Mouse (Mus musculus) urinary bladder, postnatal 36 days (tissue): ENCODE data around the gene Fgb.

Experiments
- DNase-seq, 2 experiments: peaks; one replicate each; pipeline ENCODE4 v3.0.0; 2022; ENCODE audit warnings: low spot score in 2 of 2, mixed read lengths in 1 of 2

The Fgb gene

DNA sequence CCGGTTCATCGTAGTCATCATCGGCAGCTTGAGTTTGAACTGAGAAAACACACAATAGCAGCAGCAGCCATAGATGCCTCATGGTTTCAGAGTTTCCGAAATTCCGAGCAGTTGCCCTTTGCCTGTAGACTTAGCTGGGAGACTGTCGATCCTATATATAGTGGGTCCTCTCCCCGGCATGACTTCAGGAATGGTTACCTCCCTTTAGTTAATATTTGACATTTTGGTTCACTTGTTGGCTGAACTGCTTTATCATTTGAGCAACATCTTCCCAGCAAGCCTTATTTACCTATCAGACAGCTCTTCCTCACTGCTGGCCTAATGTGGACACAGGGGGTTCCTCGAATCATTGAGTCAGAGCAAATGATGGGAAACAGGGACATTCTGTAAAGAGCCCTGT lies at the start of gene Fgb:
Gene Fgb, minus strand, starts transcription at position 184 of the 400 bp plus-strand sequence.
- no peak for DNase-seq

DNA sequence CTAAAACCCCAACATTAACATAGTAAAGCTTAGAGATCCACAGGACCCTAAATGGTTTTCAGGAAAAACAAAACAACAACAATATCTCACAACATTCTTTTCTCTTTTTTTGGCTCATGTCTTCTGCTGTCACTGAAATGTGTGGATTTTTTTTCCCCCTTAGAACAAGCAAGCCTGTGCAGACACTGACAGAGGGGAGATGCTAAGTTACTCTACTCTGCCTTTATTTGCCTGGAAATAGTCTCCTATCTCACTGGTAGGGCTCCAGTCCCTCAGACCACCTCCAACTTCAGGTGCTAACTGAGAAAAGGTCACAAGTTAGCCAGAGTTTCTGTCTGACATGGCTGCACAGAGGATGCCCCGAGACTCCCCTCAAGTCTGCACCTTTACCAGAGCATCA lies 49.5 kb upstream of the Fgb start:
- no peak for DNase-seq

DNA sequence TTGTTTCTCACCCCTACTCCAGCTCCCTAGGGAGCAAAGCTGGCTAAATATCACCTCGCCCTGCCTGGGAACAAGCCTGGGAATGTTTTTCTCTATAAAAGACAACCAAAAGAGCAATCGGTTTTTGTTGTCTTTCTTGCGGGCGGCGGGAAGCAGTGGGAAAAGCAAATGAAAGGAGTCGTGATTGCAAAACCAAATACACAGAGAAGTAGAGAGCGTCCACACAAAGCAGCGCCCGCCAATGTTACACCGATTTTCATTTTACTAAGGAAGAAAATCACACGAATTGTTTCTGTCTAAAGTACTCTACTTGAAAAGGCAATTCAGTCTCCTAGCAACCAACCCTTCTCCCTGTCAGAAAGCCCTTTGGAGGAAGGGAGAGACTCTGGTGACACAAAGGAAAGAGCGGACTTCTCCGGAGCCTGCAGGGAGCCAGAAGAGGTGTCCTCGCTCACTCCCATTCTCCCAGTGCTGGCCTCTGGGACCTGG lies 48.9 kb upstream of the Fgb start:
- no peak for DNase-seq

DNA sequence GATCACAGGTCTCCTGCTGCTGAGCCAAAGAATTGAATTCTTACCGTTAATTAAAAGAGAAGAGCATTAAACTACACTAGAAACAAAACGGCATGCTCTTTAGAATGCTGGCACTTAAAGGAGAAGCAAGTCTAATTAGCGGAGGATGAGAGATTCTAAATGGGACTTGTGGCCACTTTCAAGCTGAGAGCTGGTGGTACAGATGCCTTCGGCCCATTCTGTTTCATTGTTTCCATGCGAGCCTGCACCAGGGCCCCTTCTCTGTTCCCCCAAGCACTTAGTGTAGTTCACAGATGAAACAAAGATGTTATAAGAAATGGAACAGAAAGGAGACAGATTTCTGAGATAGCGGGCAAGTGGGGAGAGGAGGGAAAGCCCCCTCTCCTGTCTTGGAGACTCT lies 47.9 kb upstream of the Fgb start:
- no peak for DNase-seq

DNA sequence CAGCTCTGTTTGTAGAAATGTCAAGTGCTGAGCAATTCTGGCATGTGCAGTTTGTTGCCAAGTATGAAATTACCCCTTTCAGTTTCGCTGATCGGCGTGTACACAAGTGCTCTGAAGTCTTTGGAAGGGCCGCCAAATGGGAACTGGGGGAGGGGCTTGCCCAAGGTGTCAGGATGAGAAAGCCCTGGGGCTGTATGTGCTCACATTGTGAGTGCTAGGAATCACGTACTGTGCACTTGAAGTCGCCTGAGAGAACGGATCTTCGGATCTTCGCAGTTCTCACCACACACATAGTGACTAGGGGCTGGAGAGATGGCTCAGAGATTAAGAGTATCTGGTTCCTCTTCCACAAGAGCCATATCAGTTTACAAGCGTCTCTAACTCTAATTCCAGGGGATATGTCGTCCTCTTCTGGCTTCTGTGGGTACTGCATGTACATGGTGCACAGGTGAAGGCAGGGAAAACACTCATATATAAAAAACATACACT lies 30.9 kb upstream of the Fgb start:
- peak; percentile 42 to 56 for DNase-seq

DNA sequence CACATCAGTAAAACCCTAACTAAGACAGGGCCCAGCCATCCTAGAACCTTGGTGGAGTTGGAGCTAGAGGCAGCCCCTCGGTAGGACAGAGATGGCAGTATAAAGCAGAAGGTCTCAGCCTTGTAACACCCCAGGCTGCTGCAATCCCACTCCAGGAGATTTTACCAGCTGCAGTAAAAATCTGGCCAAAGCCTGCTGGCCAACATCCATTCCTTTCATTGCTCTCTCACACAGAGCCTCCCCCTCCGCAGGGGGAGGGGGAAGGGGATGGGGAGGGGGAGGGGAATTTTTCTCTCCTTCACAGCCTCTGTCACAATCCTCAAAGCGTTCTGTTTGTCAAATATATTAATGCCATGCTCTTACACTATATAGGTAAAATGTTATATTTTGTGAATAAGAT lies 26.9 kb upstream of the Fgb start:
- peak in 1 of 2 experiments; percentile 13 for DNase-seq

DNA sequence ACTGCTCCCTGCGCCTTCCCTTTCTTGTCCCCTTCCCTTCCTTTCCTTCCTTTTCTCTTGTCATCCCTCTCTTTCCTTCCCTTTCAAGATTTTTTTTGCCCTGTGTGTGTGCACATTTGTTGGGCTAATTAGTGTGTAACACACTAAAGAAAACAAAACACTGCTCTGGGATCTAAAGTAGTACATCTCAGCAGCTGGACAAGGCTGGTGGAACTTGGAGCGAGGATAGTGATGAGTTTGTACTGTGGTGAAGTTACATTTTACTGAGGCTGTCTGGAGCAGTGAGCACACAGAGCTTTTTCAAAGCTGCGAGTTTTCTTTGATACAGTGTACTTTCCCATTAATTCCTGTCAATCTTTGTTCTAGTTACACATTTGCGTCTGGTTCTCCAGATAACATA lies 20.6 kb upstream of the Fgb start:
- no peak for DNase-seq

DNA sequence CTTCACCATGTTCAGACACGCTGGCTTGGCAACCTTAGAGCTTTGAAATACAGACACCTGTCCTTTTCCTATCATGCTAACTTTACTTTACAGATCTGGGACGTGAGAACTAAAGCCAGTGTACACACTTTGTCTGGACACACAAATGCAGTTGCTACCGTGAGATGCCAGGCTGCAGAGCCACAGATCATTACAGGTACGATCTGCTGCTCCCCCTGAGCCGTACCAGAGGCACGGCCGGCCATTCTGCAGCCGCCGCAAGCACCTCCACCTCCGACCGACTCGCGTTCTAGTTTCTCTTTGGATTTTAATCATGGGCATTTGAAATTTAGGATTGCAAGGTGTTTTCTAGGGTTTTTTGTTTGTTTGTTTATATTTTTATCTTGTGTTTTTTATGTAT lies 19.2 kb upstream of the Fgb start:
- DNase-seq, result no peak

DNA sequence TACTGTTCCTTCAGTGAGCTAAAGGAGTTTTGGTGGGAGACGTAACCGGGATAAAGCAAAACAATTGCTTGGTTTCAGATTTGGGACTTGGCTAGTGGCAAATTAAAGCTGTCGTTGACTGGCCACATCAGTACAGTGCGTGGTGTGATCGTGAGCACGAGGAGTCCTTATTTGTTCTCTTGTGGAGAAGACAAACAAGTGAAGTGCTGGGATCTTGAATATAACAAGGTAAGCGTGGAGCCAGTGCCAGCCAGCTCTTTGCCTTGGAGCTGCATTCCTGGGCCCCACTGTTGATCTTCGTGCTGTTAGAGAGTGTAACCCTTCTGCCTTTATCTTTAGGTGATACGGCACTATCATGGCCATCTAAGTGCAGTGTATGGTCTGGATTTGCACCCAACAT lies 18.3 kb upstream of the Fgb start:
- DNase-seq, result no peak

DNA sequence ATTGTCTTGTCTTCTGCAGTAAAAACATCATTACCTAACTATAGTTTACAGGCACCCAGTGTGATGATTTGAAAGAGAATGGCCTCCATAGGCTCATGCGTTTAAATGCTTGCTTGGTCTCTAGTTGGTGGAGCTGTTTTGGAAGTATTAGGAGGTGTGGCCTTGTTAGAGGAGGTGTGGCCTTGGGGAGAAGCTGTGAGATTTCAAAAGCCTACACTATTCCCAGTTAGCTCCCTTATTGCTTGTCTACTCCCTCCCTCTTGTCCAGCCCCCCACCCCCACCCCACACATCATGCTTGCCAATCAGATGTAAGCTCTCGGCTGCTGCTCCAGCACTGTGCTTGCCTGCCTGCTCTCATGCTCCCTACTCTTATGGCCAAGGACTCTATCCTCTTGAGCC lies 7.4 kb upstream of the Fgb start:
- DNase-seq, result no peak

DNA sequence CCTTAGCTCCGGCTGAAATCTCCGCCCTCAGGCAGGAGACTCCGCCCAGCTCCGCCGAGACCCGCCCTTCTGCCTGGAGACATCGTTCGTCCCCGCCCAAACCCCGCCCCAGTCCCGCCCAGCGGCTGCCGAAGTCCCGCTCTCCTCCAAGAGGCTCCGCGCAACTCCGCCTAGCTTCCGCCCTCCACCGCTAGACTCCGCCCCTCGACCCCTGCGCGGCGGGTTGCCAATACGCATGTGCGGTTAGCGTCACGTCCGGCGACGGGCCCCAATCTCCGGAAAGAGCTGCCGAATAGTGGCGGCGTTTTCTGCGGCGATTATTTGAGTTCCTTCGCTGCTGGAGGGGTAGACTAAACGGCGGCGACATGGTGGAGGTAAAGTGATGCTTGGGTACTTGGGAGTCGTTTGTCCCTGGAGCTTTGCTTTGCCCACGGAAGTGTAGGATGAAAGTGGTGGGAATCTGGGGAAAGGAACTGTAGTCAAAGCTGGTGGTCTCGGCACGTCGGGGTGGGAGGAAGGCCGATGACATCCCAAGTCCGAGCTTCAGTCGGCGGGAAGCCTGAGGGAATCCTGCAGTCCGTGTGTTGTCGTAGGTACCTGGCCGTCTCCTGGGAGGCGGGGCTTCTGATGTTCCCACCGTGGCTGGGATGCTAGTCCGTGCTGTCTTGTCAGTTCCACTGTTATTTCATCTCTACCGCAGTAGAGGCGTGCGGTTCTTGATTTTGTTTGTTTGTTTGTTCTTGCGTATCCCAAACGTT lies 5.8 kb upstream of the Fgb start, which contains the start of gene Plrg1:
Gene Plrg1, plus strand, starts transcription at position 242 of the 758 bp plus-strand sequence.
- DNase-seq, result peak; percentile 98 to 99

DNA sequence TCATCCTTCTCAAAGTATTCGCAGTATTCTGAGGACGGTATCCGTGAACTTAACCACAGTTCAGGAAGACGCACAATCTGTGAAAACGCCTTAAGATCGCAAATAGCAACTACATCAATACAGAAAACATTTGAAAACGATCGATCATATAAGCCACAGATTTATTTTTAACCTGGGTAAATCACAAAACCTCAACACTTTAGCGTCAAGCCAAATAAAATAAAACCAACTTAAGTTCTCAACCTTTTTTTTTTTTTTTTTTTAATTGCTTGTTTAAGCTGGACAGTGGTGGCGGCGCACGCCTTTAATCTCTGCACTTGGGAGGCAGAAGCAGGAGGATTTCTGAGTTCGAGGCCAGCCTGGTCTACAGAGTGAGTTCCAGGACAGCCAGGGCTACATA lies 5.1 kb upstream of the Fgb start:
- DNase-seq, result no peak

DNA sequence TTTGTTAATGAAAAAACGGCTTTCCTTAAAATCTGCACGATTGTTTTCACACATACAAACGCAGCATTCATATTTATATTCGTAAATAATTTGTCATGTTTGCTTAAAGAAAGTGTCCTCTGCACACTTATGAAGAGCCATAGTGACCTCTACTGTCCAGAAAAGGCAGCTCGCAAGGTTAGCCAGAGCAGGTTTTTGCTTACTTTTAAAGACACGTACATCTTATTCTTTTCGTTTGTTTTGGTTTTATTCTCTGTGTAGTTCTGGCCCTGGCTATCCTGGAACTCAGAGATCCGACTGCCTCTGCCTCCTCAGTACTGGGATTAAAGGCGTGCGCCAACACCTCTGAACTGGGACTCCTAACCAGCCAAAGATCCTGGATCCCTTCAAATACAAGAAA lies 4.1 kb upstream of the Fgb start:
- peak in 1 of 2 experiments; percentile 5 for DNase-seq

DNA sequence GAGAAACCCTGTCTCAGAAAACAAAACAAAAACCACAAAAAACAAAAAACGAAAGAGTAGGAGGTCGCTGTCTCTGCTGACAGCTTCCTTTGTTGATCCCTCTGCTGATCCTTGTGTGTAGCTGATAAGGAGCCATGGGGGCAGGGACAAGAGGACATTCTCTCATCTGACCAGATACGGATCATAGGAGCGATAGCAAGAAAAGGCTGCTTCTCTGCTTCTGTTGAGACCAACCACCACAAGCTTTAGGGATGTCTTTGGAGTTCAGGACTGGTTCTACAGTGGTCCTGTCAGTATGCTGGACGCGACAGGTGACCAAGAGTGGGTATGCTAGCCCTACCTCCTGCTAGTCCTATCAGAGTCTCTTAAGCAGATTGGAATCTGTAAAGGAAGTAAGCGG lies 3.5 kb upstream of the Fgb start:
- no peak for DNase-seq

DNA sequence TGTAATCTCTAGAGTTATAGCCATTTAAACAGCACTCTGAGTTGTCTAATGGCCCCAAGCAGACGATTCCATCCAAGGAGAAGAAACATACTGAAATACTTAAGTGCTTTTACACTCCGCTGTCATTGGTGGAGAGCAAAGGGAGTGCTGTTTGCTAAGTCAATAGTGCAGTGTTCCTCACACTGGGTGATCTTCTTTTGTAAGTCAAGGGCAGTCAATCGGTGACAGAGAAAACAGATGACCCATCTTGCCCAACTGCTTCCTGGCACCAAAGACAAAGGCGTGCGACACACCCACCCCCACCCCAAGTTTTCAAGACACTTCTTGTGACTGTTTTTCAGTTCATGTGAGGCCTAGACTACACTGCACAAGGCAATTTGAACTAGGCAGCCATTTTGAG lies 2.4 kb upstream of the Fgb start:
- no peak for DNase-seq

DNA sequence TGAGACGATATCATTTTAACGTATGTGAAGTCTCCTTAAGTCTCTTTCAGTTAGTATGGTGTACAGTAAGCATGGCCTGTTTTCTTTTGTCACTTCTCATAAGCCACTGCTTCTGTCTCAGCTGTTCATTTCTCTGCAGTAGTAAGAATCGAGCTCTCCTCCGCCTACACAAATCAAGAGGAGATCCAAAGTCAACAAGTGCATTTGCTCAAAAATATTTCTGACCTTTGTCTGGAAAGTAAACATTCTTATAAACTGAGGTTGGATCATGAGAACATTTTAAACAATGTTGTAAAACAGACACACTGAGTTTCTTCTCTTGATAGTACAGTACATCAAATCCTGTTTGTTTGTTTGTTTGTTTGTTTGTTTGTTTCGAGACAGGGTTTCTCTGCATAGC lies 998 bp upstream of the Fgb start:
- DNase-seq, result no peak

DNA sequence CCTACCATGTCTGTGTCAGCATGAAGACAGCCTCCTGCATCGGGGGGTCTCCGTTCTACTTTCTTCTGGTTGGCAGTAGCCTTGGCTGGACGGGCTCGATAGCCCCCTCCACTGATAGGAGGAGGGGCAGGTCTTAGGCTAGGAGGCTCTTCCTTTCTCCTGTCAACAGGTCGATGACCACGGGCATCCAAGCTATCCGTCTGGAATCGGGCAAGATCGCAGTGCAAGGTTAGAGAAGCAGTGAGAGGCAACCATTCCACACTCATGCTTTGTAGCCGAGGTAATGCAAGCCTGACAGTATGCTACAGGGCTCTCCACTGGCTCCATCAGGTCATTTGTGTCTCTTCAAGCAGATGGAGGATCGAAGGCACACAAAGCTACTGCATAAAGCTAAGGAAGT lies 3.0 kb downstream of the Fgb start:
- no peak for DNase-seq

DNA sequence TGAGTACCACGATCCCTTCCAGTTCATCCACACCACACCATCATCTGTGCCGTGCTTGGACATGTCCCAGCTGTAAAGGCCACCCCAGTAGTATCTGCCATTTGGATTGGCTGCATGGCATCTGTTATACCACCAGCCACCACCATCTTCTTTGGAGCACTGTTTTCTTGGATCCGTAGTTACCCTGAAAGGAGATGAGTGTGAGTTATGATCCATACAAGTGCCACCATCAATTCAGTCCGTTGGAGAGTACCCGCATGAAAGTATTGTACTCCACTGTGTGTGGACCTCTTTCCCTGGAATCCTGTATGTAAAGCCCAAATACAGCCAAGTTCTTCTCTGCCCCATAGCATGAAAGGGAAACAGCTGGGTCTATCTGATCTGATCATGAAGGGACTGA lies 7.2 kb downstream of the Fgb start:
- no peak for DNase-seq

DNA sequence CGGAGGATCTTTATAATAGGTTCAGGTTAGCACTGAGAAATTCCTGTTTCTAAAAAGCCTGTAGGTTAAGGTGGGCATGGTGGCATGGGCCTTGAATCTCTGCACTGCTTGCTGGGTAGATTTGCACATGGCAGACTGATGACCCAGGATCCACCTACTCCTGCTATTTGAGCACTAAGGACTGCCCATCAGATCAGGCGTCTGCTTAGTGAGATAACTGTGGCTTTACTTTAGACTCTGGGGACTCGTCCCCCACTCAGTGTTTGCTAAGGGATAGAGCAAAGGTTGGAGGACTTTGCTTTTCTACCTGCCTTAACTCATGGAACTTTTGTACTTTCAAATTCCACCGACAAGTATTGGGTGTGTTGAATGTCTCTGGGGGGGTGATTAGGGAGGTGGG lies 10.0 kb downstream of the Fgb start:
- no peak for DNase-seq

DNA sequence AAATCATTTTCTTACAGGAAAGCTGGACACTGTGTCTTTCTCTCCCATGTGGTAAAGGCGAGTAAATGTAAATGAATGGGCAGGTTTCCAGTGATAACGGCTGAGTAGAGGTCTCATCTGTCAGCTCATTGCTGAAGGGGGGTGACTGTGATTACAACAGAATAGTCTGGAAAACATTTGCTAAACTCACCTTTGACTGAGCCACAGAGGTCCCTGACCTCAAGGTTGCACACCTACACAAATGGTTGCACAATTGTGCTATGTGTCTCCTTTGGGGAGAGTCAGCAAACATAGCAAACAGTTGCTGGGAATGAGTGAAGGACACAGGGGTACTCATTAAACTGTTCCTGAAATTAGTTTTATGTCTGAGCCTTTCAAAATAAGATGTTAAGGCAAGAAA lies 10.8 kb downstream of the Fgb start:
- DNase-seq, result no peak

DNA sequence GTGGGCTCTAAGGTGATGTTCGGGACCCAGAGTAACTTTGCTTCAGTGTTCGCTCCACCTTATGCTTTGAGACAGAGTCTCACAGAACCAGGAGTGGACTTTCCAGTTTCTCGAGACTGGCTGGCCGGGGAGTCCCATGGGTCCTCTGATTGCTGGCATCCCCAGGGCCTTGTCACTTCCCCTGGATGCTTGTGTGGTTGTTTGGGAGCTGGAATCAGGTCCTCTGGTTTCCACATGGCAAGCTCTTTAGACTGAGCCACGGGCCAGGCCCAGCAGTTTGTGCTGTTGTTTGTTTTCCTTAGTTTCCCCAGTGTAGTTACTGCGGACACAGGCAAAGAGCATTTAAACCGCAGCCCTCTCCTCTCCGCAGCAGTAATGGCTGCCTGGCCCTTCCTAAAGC lies 15.9 kb downstream of the Fgb start:
- DNase-seq, result no peak

DNA sequence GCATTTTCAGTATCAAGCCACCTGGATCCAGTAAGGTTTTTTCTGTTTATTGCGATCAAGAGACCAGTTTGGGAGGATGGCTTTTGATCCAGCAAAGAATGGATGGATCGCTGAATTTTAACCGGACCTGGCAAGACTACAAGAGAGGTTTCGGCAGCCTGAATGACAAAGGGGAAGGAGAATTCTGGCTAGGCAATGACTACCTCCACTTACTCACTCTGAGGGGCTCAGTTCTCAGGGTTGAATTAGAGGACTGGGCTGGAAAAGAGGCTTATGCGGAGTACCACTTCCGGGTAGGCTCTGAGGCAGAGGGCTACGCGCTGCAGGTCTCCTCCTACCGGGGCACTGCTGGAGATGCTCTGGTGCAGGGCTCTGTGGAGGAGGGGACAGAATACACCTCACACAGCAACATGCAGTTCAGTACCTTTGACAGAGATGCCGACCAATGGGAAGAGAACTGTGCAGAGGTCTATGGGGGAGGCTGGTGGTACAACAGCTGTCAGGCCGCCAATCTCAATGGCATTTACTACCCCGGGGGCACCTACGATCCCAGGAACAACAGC lies 16.8 kb downstream of the Fgb start:
- no peak for DNase-seq

DNA sequence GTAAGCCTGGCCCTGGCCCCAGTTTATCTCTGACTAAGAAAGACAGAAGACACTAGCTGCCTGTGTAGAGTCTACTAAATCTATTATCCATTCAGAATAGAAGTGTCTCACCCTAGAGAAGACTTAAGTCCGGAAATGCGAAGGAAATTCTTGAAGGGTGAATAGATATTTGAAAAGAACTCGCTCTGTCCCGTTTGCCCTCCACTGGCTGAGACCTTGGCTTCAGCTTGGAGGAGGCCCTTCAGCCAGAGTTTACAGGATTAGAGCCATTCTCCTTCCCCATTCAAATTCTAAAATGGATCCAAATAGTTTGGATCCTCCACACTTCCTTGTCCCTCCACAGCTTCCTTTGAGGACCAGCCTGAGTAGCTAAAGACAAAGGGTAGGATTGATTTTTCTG lies 19.3 kb downstream of the Fgb start:
- DNase-seq, result no peak
